Mouse (Mus musculus): ENCODE results near the gene Fam228a.
A peak's percentile ranks its signal among the peaks of the same experiment; 100 is the strongest.

GRCm38 (mm10) chr12:4768492-4769332, 30.5 kb upstream of the Fam228a start, which contains the start of the genes Pfn4 and Fam228b:
- peak; percentile 83 for TF ChIP-seq CTCF (IDR thresholded peaks at IDR 0.05; ENCODE audit: borderline replicate concordance, insufficient read depth, low read length)
- TF ChIP-seq POLR2A (IDR thresholded peaks at IDR 0.05; ENCODE audit: low read depth, low read length) = peak; percentile 66

Measured in embryonic fibroblast, embryonic 13.5 days (primary cell).